Mouse (Mus musculus) liver, postnatal 0 days (tissue): Measurements from ENCODE around the gene Ak5.

Source experiments
- CTCF ChIP-seq: sonication (generic); IDR thresholded peaks from 2 replicates; pipeline ENCODE4 v1.5.1; 2016; ENCODE audit warnings: antibody characterized with exemption, low read depth
- EP300 ChIP-seq: IDR thresholded peaks from 2 replicates; pipeline ENCODE4 v1.6.1; 2016; ENCODE audit warnings: antibody characterized with exemption, low read depth, mild to moderate bottlenecking

DNA sequence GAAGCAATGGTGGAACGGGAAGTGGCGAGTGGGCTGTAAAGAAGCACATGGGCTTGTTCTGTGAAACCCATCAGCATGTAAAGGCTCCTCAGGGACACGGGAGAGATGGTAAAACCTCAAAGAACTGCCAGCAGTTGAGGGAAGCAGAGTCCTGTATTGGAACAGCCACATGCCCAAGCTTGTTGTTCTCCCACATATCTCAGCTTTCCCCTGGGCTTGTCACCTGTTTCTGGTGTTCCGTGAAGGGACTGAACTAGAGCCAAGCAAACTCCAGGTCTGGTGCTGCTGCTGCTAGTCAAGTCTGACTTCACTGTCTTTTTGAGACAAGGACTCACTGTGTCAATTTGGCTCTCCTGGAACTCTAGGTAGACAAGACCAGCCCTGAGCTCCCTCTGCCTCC is 200.8 kb downstream of the Ak5 start:
- TF ChIP-seq CTCF: no peak
- TF ChIP-seq EP300: no peak
